Mouse (Mus musculus) CD8-positive naive resting alpha-beta T cell, adult 57 days (primary cell): ENCODE results near the gene Lypd4. TPM values are rescaled to one million over a fixed set of nuclear protein-coding genes. Genes with fewer than 3 reads are reported as not detected.

Experiments
- total RNA-seq: library from RNA; stranded (reverse); gene quantifications from one replicate; pipeline ENCODE4 v1.2.4, GENCODE M21; 2023

Gene Lypd4
- total RNA-seq = not detected

DNA sequence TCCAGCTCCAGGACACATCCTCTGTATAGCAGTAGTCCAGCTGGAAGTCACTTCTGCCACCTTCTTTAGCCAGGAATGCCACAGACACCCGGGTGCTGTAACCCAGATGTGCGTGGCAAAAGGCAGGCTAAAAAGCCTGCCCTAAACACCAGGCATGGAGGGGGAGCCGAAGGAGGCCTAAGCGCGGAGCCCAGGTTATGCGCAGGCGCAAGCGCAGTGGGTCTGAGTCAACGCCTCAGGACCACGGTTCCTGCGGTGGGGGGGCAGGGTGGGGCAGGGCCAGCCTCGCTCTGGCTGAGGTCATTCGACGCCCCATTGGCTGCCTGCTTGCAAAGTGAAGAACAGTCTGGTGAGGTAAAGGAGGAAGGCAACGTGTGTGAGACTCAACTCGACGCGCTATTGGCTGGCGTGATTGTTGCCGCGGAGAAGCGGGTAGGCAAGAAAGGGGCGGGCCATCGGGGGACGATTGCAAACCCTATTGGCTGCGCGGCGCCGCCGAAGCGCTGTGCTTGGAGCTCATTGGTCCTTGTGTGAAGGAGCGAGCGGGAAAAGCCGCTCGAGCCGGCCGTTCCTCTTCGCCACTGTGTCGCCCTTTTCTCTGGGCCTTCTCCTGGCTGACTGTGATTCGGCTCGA lies at the start of gene Lypd4, which contains the start of gene Dmrtc2:
TSS of gene Lypd4 (minus strand) at position 410 of the 634 bp plus-strand sequence.
TSS of gene Dmrtc2 (plus strand) at position 526 of the 634 bp plus-strand sequence.

DNA sequence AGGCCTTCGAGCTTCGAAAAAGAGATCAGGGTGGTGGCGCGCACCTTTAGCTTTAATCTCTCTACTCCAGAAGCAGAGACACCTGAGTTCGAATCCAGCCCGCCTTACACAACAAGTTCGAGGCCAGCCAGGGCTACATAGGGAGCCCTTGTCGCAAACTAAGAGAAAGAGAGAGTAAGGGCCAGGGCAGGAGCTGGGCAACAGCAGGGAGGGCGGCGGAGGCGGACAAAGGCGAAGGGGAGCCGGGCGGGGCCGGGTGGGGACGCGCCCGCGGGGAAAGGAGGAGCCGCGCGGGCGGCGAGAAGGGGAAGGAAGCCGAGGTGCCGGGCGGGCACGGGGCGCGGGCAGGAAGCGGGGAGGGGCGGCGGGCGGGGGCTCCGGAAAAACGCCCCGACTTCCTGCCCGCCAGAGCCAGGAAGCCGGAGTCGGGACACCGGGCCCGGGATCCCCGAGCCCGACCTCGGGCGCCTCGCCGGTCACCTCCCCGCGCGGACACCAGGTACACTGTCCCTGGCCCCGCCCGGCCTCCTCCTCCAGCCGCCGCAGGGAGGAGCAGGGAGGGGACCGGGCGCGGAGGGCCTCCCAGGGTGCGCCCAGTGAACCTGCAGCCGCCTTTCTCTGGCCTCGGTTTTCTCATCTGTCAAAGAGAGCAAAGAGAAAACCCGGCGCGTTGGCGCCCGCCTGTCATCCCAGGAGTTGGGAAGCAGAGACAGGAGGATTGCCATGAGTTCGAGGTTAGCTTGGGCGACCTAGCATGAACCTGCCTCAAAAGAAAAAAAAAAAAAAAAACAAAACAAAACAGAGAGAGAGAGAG lies 33.1 kb upstream of the Lypd4 start, which contains the start of gene Arhgef1:
TSS of gene Arhgef1 (plus strand) at position 283 of the 814 bp plus-strand sequence.

DNA sequence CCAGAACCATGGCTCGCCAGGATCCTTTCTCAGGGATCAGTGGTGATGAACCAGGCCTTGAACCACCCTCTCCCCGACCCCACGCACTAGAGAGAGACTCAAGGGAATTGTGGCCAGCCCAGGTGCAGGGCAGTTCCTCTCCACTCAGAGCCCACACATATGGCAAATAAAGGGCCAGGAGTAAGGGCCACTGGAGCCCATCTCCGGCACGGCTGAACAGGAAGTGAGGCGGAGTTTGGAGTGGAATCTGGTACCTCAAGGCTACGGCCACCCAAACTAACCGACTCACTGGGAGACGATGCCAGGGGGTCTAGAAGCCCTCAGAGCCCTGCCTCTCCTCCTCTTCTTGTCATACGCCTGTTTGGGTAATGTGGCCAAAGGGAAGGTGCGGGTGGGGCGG lies 27.5 kb upstream of the Lypd4 start, which contains the start of gene Cd79a:
TSS of gene Cd79a (plus strand) at position 158 of the 400 bp plus-strand sequence.

DNA sequence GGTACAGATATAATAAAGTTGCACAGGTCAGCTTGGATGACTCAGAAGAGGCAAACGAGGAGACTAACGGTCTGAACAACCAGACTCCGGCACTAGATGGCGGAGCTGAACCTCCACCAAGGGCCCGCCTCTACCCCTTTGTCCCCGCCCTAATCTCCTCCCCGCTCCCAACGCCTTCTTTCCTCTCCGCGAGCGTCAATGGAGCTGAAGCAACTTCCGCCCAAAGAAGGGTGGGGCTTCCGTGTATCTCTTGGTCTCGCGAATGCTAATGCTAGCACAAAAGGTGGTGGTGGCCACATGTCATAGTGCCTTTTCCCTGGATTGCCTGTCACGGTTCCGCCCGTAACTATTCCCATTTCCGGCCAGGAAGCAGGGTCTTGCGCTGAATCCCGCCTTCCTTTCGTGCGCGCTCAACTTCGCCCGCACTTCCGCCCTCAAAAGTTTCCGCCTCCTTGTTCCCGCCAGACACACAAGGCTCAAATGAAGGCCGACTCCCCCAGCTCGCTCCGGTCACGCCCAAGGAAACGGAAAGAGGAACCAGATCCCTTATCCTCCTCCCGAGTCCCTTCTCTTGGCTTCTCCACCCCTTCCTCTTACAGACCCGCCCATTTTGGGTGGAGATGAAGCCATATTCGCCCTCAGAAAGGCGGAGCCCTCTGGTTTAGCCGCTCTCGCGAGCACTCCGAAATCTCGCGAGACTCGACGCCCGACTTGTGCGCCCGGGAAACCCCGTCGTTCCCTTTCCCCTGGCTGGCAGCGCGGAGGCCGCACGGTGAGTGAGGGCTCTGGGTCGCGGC lies 14.4 kb upstream of the Lypd4 start, which contains the start of gene Rps19:
TSS of gene Rps19 (plus strand) at position 476 of the 797 bp plus-strand sequence.

DNA sequence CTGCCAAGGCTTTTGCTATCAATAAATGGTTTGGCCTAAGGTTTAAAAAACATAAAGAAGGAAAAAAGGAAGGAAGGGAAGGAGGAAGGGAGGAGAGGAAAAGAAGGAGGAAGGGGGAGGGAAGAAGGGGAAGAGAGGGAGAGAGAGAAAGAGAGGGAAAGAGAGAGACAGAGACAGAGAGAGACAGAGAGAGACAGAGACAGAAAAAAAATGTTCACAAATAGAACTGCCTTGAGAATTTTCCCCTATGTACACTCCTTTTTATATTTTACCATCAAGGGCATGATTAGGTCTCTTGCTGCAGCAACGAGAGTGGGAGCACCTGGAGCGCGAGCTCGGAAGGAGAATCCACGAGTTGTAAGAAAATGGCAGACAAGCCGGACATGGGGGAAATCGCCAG lies 7.8 kb downstream of the Lypd4 start, which contains the start of gene Gm9844:
TSS of gene Gm9844 (plus strand) at position 301 of the 400 bp plus-strand sequence.

Other genes starting within 250 kb of the Lypd4 start
- gene Lypd3, start 233.4 kb downstream of the Lypd4 start, total RNA-seq = not detected
- not detected for gene Tex101, start 193.3 kb downstream of the Lypd4 start, total RNA-seq
- gene BC049730, start 160.7 kb downstream of the Lypd4 start, total RNA-seq = not detected
- gene Gm4763, start 143.0 kb downstream of the Lypd4 start, total RNA-seq = not detected
- 0.67 TPM for gene Cd177, start 109.6 kb downstream of the Lypd4 start, total RNA-seq
- not detected for gene Ceacam10, start 92.7 kb downstream of the Lypd4 start, total RNA-seq
- 4.2 TPM for gene Gm9844, start 7.7 kb downstream of the Lypd4 start, total RNA-seq
- gene Dmrtc2, start 116 bp upstream of the Lypd4 start, total RNA-seq = not detected
- gene Rps19, start 14.4 kb upstream of the Lypd4 start, total RNA-seq = 3,340 TPM
- gene Cd79a, start 27.4 kb upstream of the Lypd4 start, total RNA-seq = 99.4 TPM
- gene Arhgef1, start 33.0 kb upstream of the Lypd4 start, total RNA-seq = 1,582 TPM
- gene Gm4881, start 74.6 kb upstream of the Lypd4 start, total RNA-seq = not detected
- gene Rabac1, start 102.8 kb upstream of the Lypd4 start, total RNA-seq = 275 TPM
- gene Atp1a3, start 136.0 kb upstream of the Lypd4 start, total RNA-seq = 9.1 TPM
- 3.2 TPM for gene Grik5, start 202.4 kb upstream of the Lypd4 start, total RNA-seq
- 19.7 TPM for gene Zfp574, start 202.6 kb upstream of the Lypd4 start, total RNA-seq